Mouse (Mus musculus) bone marrow, adult 2 months (tissue): Measurements from ENCODE around the gene Pom121l2. TPM values are rescaled to one million over a fixed set of nuclear protein-coding genes. Genes with fewer than 3 reads are reported as not detected.
A peak's percentile ranks its signal among the peaks of the same experiment; 100 is the strongest.

Experiments used
- H3K27ac ChIP-seq: fragments of 200-500 bp; 2 replicates; pipeline ENCODE4 v1.5.1; 2012; ENCODE audit warnings: low read depth, mild to moderate bottlenecking, control low read depth, inconsistent platforms, low read length; ENCODE audit not compliant: control insufficient read depth, poor library complexity, insufficient read depth
- H3K4me1 ChIP-seq: fragments of 200-500 bp; 2 replicates; pipeline ENCODE4 v1.6.1; 2011; ENCODE audit warnings: low read length; ENCODE audit not compliant: control insufficient read depth, insufficient read depth
- H3K4me3 ChIP-seq: fragments of 200-500 bp; replicated peaks from 2 replicates; pipeline ENCODE3; 2011; ENCODE audit warnings: mild to moderate bottlenecking, low read depth, low read length, control low read depth; ENCODE audit not compliant: control insufficient read depth
- CTCF ChIP-seq: fragments of 200-500 bp; IDR thresholded peaks from 2 replicates; pipeline ENCODE4 v1.5.1; 2011; ENCODE audit warnings: low read length, control low read depth; ENCODE audit not compliant: control insufficient read depth, insufficient read depth
- POLR2A ChIP-seq: fragments of 200-500 bp; IDR thresholded peaks from 2 replicates; pipeline ENCODE4 v1.6.1; 2011; ENCODE audit warnings: low read depth, mild to moderate bottlenecking, control low read depth, low read length, borderline replicate concordance; ENCODE audit not compliant: control insufficient read depth
- WGBS: fragments of 180-500 bp; shearing (Covaris S2); methylation state at CpG from one replicate; pipeline ENCODE4 v1.1.7; 2018; 5-methylcytosine and 5-hydroxymethylcytosine counted together
- polyA plus RNA-seq: library from polyadenylated mRNA; stranded (reverse); fragments of >200 nt; gene quantifications from 2 replicates; pipeline ENCODE4 v1.2.4, GENCODE M21; 2011; ENCODE audit warnings: low replicate concordance; ENCODE audit not compliant: missing spikeins, insufficient read depth, insufficient read length

Pom121l2 gene
- polyA plus RNA-seq, 1 experiment: not detected

GRCm38 (mm10) chr13:21974726-21975473 is 6.1 kb upstream of the Pom121l2 start:
- TF ChIP-seq CTCF: no peak
- no peak for TF ChIP-seq POLR2A
- peak overlapping the region; percentile 89 for H3K27ac ChIP-seq
- peak overlapping the region; percentile 95 for H3K4me3 ChIP-seq
- 4% methylated on average over 20 of the region's 20 CpGs for WGBS
- no peaks in the 10 kb centered on the region for H3K4me1 ChIP-seq

GRCm38 (mm10) chr13:21981803-21982193 is 804 bp downstream of the Pom121l2 start:
- H3K4me3 ChIP-seq: peak overlapping the region; percentile 44
- H3K27ac ChIP-seq: no peak overlapping the region; the same call in 1 of the 2 replicates
- 36% methylated on average over 17 of the region's 17 CpGs for WGBS
- H3K4me1 ChIP-seq: peaks cover 3% of the 10 kb centered on the region; the same call in 1 of the 2 replicates
- TF ChIP-seq CTCF (no peak), POLR2A (no peak)

GRCm38 (mm10) chr13:21984486-21984885 is 3.5 kb downstream of the Pom121l2 start:
- Histone ChIP-seq H3K4me1 (peaks cover 3% of the 10 kb centered on the region; the same call in 1 of the 2 replicates), H3K27ac (no peak overlapping the region), H3K4me3 (no peak overlapping the region)
- TF ChIP-seq POLR2A (no peak), CTCF (no peak)
- 76% methylated on average over 2 of the region's 2 CpGs for WGBS

DNA sequence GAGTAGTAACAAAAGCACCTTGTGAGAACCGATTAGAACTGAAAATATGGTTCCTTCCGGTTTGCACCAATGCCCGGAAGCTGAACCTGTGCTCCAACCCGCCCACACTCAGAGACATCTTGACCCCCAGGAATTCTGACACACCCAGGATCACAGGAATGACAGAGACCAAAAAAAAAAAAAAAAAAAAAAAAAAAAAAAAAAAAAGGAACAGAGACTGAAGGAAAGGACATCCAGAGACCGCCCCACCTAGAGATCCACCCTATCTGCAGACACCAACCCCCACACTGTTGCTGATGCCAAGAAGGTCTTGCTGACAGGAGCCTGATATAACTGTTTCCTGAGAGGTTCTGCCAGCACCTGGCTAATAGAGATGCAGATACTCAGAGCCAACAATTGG is 11.6 kb downstream of the Pom121l2 start:
- Histone ChIP-seq H3K27ac (no peak overlapping the region), H3K4me1 (peaks cover 1% of the 10 kb centered on the region; the same call in 1 of the 2 replicates), H3K4me3 (no peak overlapping the region)
- no peak for TF ChIP-seq POLR2A
- no peak for TF ChIP-seq CTCF
- WGBS: 87% methylated on average over 5 of the region's 5 CpGs

- TF ChIP-seq POLR2A (no peak), CTCF (no peak)
- WGBS: 8% methylated on average over 22 of the region's 22 CpGs
- Histone ChIP-seq H3K27ac (no peak overlapping the region), H3K4me1 (peaks cover 1% of the 10 kb centered on the region; the same call in 1 of the 2 replicates), H3K4me3 (no peak overlapping the region)
Observed at GRCm38 (mm10) chr13:21993957-21994738, 13.2 kb downstream of the Pom121l2 start.

GRCm38 (mm10) chr13:21994896-21995295 is 13.9 kb downstream of the Pom121l2 start:
- Histone ChIP-seq H3K4me1 (peaks cover 1% of the 10 kb centered on the region; the same call in 1 of the 2 replicates), H3K27ac (no peak overlapping the region), H3K4me3 (peak overlapping the region; percentile 67)
- TF ChIP-seq CTCF (no peak), POLR2A (no peak)
- 6% methylated on average over 8 of the region's 8 CpGs for WGBS

DNA sequence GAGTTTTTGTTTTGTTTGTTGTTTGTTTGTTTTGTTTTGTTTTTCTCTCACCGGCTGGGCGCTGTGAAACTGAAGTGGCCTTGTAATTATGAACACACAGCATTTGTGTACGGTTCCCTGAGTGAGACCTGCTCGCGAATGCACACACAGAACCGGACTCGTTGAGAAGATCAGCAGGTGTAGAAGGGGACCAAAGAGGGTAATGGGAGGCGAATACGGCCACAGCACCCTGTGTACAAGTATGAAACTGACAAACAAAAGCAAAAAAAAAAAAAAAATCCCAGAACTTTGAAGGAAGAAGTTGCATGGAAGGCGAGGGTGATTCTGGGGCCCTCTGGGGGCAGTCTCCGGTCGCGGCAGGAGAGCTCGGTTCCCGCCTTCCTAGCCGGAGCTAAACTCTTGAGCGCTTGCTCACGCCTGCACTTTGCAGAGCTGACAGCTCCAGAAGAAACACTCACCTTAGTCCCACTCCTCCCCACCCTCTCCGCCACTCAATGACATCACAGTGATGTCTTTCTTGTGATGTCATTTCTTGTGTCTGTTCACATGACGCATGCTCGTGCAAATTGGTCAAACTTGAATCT is 14.4 kb downstream of the Pom121l2 start:
- H3K4me1 ChIP-seq: peaks cover 1% of the 10 kb centered on the region; the same call in 1 of the 2 replicates
- WGBS: under 1% methylated on average over 21 of the region's 21 CpGs
- TF ChIP-seq CTCF: no peak
- TF ChIP-seq POLR2A: no peak
- peak overlapping the region; percentile 67 for H3K4me3 ChIP-seq
- no peak overlapping the region for H3K27ac ChIP-seq
